Mouse (Mus musculus) bone marrow, adult 2 months (tissue): ENCODE results near the gene Fbxo42.

Experiments used
- CTCF ChIP-seq: fragments of 200-500 bp; IDR thresholded peaks from 2 replicates; pipeline ENCODE4 v1.5.1; 2011; ENCODE audit warnings: low read length, control low read depth; ENCODE audit not compliant: control insufficient read depth, insufficient read depth
- POLR2A ChIP-seq: fragments of 200-500 bp; IDR thresholded peaks from 2 replicates; pipeline ENCODE4 v1.6.1; 2011; ENCODE audit warnings: low read depth, mild to moderate bottlenecking, control low read depth, low read length, borderline replicate concordance; ENCODE audit not compliant: control insufficient read depth

DNA sequence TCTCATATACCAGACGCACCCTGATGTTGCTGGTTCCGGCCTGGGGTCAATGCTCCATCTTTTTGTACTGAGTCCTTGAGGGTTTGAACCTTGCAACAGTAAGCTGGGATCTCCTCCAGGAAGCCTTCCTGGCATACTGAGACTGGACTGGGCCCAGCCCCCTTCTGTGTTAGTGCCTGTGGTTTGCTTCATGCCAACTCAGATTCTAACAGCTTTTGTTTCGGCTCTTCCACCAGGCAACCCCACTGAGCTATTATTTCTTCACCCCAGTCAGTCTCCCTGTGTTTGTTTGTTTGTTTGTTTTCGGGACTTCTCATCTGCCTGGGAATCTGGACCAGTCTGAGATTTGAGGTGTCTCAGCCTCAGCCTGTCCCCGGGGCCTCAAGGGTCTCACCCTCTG is 96.7 kb downstream of the Fbxo42 start:
- TF ChIP-seq POLR2A (no peak), CTCF (no peak)
